Mouse (Mus musculus) hindlimb bud, embryonic 11.5 days (tissue): ENCODE results near the gene Gpsm2.
"Not testable (repeated sequence)": the region's sequence is repeated elsewhere in the genome, so short reads cannot be mapped to it uniquely, and the experiment has no call there.

Experiments
- DNase-seq: peaks from one replicate; pipeline ENCODE4 v3.0.0-alpha.2; 2012; ENCODE audit warnings: low read depth, low spot score; ENCODE audit errors: extremely low spot score

Gene Gpsm2

DNA sequence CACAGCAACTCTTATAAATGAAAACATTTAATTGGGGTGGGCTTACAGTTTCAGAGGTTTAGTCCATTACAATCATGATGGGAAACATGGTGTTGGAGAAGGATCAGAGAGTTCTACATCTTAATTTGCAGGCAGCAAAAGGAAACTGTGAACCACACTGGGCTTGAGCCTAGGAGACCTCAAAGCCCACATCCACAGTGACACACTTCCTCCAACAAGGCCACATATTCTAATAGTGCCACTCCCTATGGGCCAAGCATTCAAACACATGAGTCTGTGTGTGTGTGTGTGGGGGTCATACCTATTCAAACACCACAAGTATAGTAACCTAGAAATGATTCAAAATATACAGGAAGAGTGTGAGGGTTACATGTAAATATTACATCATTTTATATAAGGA is 5.2 kb upstream of the Gpsm2 start:
- no peak for DNase-seq

- no peak for DNase-seq
Measured at GRCm38 (mm10) chr3:108726413-108726812, 4.3 kb upstream of the Gpsm2 start.

DNA sequence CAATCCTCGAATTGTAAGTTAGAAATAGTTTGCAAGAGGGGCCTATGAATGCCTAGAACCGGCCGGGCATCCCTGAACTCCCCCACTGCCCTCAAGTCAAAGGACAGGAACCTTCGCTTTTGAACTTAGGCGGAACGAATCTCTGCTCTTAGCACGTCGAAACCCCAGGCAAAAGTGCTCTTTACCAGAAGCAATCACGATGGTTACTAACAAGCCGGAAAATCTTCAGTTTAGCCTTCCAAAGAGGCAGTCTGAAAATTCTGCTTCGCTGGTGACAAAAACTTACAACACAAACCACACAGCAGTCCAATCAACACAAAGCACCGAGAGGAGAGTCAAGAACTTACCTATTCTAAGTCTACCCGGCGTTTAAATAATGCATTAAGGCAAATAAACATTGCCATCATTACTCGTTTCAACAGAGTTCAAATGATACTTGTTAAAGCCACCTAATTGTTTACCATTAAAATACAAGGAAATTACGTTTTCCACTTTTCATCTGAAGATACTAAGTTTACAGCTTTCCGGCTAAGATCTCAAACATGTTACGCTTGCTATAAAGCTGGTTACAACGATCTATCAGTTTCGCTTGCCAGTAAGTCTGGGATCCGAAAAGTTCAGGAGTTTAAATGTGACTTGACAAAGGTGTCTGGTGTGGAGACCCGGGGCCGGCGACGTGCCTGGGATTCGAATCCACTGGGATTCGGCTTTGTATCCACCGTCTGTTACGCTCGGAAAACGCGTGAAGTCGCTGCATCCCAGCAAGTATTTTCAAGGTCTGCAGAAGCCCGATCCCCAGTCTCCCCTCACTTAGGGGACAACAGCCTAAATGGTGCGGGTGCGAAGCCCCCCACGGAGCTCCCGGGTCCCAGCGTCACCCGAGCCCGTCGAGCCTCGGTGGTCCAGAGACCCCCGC is 775 bp downstream of the Gpsm2 start:
- DNase-seq: no peak

DNA sequence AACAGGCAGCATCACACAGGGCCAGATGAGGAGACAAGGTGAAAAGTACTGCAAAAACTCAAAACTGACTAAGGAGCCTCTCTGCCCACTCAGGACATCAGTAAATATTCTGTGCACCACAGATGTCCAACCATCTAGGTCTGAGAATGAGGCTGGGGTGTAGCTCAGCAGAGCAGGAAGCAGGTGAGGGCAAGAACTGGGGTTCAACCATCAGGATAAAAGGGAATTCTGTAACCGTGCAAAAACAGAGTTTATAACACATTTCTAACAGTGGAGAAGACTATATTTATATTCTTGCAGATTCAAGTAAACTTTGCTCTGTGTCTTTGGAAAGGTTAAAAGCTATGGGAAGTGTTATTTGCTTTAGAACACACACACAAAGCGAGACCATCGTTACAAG is 2.3 kb downstream of the Gpsm2 start:
- DNase-seq: no peak

DNA sequence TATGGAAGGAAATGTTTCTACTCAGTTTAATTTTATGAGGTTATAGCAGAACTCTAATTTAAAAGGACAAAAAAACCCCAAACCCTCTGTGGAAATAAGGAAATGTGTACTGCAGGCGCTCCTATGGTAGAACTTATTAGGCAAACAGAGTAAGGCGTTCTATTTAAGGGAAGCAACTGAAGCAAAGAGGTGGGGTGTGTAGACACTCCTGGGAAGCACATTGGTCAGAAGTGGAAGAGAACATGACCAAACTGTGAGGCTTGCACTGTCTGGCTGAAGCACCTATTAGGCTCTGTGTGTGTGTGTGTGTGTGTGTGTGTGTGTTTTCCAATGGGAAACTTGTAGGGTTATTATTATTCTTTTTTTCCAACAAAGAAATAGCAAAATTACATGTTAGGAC is 2.8 kb downstream of the Gpsm2 start:
- DNase-seq: no peak

DNA sequence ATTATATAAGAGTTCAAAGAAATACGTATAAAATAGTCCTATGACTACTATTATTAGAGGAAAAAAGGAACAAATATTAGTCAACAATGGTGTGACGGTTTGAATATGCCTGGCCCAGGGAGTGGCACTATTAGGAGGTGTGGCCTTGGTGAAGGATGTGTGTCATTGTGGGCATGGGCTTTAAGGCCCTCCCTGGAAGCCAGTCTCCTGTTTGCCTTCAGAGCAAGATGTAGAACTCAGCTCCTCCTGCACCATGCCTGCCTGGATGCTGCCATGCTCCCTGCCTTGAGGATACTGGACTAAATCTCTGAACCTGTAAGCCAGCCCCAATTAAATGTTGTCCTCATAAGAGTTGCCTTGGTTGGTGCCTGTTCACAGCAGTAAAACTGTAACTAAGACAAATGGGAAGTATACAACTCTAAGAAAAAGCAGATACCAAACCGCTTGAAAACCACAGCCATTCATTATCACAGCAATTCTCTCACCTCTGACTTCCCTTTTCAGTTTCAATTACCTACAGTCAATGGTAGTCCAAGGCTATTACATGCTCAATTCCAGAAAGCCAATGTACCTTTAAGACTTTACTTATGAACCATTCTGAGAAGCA is 4.1 kb downstream of the Gpsm2 start:
- no peak for DNase-seq

- DNase-seq: no peak
Measured at GRCm38 (mm10) chr3:108714837-108715236, 7.3 kb downstream of the Gpsm2 start.

DNA sequence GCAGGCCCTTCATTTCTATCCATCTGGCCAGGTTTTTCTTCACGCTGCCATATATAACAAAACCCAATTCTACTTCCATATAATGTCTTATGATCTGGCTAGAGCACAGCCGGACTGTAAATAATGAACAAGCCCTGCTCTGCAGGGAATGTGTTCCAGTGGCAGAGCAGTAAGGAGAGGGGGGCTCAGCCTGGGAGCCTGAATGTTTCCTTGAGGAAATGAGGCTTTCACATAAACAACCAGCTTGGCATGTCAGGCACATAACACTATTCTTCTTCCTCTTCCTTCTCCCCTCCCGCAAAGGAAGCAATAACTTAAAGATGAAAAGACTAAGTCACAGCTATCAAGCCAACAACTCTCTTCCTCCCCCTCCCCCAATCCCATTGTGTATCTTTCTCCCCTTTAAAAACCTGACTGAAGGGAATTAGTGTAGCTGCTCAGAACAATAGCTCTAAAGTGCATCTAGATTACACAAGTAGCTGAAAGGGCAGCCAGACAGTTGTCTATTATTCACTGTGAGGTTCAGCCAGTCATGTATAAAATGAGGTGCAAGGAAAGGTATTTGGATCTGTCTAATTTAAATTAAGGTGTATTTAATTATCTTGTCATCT is 8.9 kb downstream of the Gpsm2 start:
- DNase-seq: no peak

- no peak for DNase-seq
Measured at GRCm38 (mm10) chr3:108711296-108711695, 10.8 kb downstream of the Gpsm2 start.

DNA sequence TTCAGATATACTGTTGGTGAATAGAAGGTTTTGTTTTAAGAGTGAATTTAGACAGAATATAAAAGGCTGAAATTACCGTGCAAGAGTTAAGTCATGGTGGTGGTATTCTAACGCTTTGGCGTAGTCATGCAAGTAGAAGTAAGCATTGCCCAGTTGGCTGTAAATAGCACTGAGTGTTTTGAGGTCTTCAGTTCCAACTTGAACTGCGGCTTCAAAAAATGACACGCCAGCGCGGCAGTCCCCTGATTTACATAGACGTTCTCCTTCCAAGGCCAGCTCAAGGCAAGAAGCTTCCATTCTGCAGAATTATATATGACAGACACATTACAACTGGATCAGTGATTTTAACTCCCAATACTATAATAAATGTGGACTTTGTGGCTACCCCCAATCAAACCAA is 19.3 kb downstream of the Gpsm2 start:
- no peak for DNase-seq

DNA sequence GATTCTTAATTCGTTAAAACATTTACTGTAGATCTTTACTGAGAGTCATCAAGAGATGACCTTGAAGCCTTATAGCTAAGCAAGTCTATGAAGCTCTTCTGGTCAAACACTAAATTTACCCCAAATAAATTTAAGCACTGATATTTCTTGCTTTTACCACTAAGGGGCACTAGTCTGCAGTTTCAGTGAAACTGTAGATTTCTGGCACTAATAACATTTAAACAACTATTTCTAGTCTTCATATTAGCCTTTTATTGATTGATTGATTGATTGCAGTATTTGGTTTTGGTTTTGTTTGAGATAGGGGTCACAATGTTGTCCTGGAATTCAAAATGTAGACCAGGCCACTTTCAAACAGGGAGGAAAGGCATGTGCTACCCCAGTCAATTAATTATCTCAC is 20.9 kb downstream of the Gpsm2 start:
- no peak for DNase-seq

GRCm38 (mm10) chr3:108699786-108700185 is 22.3 kb downstream of the Gpsm2 start:
- DNase-seq: no peak

DNA sequence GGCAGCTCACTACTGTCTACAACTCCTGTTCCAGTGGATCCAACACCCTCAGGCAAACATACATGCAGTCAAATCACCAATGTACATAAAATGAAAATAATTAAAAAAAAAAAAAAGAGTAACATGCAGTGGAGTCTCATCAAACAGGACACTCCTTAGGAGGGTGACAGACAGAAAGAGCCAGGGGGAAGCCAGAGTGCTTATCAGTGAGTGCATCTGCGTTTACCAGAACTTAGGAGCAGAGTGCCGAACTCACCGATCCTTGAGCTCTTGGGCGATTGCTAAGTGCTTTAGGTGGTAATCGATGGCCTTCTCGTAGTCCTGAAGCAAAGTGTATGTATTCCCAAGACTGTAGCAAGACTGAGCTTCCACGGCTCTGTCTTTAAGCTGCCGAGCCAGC is 23.4 kb downstream of the Gpsm2 start:
- no peak for DNase-seq

GRCm38 (mm10) chr3:108694321-108694720 is 27.8 kb downstream of the Gpsm2 start:
- no peak for DNase-seq

GRCm38 (mm10) chr3:108689979-108690378 is 32.1 kb downstream of the Gpsm2 start:
- no peak for DNase-seq

DNA sequence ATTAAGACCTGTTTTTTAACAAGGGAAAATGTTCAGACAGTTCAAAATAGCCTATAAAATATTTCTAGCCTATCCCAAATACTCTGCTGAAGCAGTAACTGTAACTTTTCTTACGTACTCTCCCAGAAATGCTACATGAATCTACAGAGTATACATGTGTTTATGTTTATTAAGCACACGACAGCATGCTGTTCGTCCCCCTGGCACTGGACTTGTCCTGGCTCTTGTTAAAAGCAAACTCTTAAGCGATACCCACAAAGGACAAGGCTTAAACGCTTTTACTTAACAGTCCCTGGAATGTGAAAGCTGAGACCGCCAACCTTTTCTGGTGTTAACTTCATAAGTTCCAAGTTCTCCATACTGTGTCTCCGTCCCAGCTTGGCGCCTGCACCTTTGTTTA is 32.7 kb downstream of the Gpsm2 start:
- DNase-seq: no peak

- no peak for DNase-seq
Measured at GRCm38 (mm10) chr3:108689015-108689441, 33.1 kb downstream of the Gpsm2 start.

DNA sequence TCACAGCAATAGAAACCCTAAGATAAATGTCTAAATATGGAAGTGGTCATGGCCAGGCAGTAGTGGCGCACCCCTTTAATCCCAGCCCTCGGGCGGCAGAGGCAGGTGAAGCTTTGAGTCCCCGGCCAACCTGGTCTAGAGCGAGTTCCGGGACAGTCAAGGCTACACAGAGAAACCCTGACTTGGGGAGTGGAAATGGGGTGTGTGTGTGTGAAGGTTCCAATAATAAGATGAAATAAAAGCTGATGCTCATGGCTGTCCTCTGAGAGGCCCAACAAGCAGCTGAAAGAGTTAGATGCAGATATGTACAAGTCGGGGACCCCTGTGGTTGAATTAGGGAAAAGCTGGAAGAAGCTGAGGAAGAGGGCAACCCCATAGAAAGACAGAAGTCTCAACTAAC is 36.4 kb downstream of the Gpsm2 start:
- no peak for DNase-seq

- not testable (repeated sequence) for DNase-seq
Measured at GRCm38 (mm10) chr3:108683597-108683996, 38.5 kb downstream of the Gpsm2 start.

DNA sequence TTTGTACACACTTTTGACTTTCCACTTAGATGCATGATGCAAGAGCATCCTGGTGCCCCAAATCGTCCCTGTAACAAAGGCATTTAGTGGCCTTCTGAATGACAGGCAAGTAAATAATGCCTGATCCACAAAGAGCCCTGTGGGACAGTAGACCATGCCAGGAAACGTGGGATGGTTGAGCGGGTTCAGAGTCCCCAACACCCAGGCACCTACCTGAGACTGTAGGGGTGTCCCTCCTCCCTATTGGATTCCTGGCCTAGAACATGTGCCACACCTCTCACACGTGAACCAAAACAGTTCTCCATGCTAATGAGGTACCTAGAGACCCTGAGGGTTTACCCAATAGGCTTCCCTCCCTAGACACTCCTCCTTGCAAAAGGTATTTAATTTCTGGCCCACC is 41.1 kb downstream of the Gpsm2 start:
- no peak for DNase-seq

- no peak for DNase-seq
Measured at GRCm38 (mm10) chr3:108676616-108677015, 45.5 kb downstream of the Gpsm2 start.

- no peak for DNase-seq
Measured at GRCm38 (mm10) chr3:108660941-108661340, 61.2 kb downstream of the Gpsm2 start.
